Mouse (Mus musculus) kidney, embryonic 15.5 days (tissue): ENCODE measurements around the gene 2310011J03Rik. TPM values are rescaled to one million over a fixed set of nuclear protein-coding genes. Genes with fewer than 3 reads are reported as not detected.

ENCODE experiments used
- ATAC-seq: fragments of 200-750 bp; cut with Nextera tagmentation; replicated peaks from 2 replicates; pipeline ENCODE4 v1.8.0; 2017; ENCODE audit warnings: moderate TSS enrichment; ENCODE audit not compliant: low FRiP score
- H3K27ac ChIP-seq: fragments of 300-500 bp; sonication (generic); 2 replicates; pipeline ENCODE4 v1.5.1; 2015; ENCODE audit warnings: mild to moderate bottlenecking, inconsistent platforms
- H3K27me3 ChIP-seq: fragments of 300-500 bp; sonication (generic); 2 replicates; pipeline ENCODE4 v1.6.1; 2015; ENCODE audit warnings: inconsistent platforms
- H3K36me3 ChIP-seq: fragments of 300-500 bp; sonication (generic); 2 replicates; pipeline ENCODE4 v1.6.1; 2015; ENCODE audit warnings: inconsistent platforms
- H3K4me1 ChIP-seq: fragments of 300-500 bp; sonication (generic); 2 replicates; pipeline ENCODE4 v1.6.1; 2015; ENCODE audit warnings: inconsistent platforms
- H3K4me2 ChIP-seq: fragments of 300-500 bp; sonication (generic); 2 replicates; pipeline ENCODE4 v1.6.1; 2015; ENCODE audit warnings: moderate library complexity, mild to moderate bottlenecking, inconsistent platforms
- H3K4me3 ChIP-seq: fragments of 300-500 bp; sonication (generic); replicated peaks from 2 replicates; pipeline ENCODE4 v1.5.1; 2015; ENCODE audit warnings: mild to moderate bottlenecking, inconsistent platforms
- H3K9ac ChIP-seq: fragments of 300-500 bp; sonication (generic); 2 replicates; pipeline ENCODE4 v1.6.1; 2015; ENCODE audit warnings: mild to moderate bottlenecking, inconsistent platforms
- H3K9me3 ChIP-seq: fragments of 300-500 bp; sonication (generic); replicated peaks from 2 replicates; pipeline ENCODE4 v1.6.1; 2016; ENCODE audit warnings: inconsistent platforms
- WGBS: fragments of 180-500 bp; shearing (Covaris S2); methylation state at CpG from one replicate; pipeline ENCODE4 v1.1.7; 2015; ENCODE audit warnings: mixed read lengths; 5-methylcytosine and 5-hydroxymethylcytosine counted together
- polyA plus RNA-seq: library from polyadenylated mRNA; unstranded; fragments of >200 nt; fragmentation: Nextera tagmentation; extraction: Ambion mirVana; gene quantifications from 2 replicates; pipeline ENCODE4 v1.2.1, GENCODE M21; 2015

2310011J03Rik gene
- 49.5 and 52.7 TPM in 2 replicates for polyA plus RNA-seq

DNA sequence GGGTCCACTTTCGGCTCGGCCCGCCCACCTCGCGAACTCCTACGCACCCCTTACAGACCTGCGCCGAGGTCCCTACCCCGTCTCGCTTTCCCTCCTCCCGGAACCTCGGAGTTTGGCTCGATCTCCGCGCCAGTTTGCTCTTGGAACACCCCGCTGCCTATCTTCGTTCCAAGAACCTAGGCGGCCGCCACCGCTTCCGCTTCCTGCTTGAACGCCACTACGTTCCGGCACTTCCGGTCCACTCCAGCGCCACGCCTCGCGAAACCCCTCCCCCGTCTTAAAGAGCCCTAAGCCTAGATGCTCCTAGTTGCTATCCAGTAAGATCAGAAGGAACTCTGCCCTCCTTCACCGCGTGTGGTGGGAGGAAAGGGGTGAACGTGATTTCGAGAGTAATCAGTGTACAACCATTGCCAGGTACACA lies at the start of gene 2310011J03Rik:
Gene 2310011J03Rik, minus strand, starts transcription at position 198 of the 421 bp plus-strand sequence.
- Histone ChIP-seq H3K4me2 (peak within 1 kb of the TSS; percentile 92), H3K36me3 (peaks cover 17% of the 10 kb centered on the region; the same call in 1 of the 2 replicates), H3K4me1 (peaks cover 51% of the 10 kb centered on the region), H3K27me3 (peaks cover 26% of the 10 kb centered on the region), H3K4me3 (peak within 1 kb of the TSS; percentile 91), H3K9me3 (no peaks in the 10 kb centered on the region), H3K27ac (peak within 1 kb of the TSS; percentile 84), H3K9ac (peak within 1 kb of the TSS; percentile 83)
- ATAC-seq: peak; percentile 30
- WGBS: under 1% methylated on average over 34 of the region's 34 CpGs

DNA sequence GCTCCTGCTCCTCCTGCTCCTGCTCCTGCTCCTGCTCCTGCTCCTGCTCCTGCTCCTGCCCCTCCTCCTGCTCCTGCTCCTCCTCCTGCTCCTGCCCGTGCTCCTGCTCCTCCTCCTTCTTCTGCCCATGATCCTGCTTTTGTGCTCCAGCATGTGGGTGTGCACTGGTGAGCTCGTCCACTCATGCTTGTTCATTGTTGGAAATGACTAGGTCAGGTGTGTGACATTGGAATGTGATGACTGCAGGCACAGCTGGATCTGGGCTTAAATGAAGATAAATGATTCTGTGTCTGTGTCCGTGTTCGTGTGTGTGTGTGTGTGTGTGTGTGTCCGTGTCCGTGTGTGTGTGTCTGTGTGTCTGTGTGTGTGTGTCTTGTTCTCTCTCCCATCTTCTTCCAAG lies 48.1 kb upstream of the 2310011J03Rik start:
- no peak overlapping the region for H3K4me2 ChIP-seq
- H3K27me3 ChIP-seq: peaks cover 14% of the 10 kb centered on the region
- no peaks in the 10 kb centered on the region for H3K36me3 ChIP-seq
- H3K4me3 ChIP-seq: no peak overlapping the region
- no peak overlapping the region for H3K27ac ChIP-seq
- H3K4me1 ChIP-seq: peaks cover 24% of the 10 kb centered on the region
- WGBS: 92% methylated on average over 6 of the region's 6 CpGs
- H3K9ac ChIP-seq: no peak overlapping the region
- H3K9me3 ChIP-seq: 0 out of 2 replicates have a peak, but pooled peaks cover 3% of the 10 kb centered on the region
- ATAC-seq: no peak

DNA sequence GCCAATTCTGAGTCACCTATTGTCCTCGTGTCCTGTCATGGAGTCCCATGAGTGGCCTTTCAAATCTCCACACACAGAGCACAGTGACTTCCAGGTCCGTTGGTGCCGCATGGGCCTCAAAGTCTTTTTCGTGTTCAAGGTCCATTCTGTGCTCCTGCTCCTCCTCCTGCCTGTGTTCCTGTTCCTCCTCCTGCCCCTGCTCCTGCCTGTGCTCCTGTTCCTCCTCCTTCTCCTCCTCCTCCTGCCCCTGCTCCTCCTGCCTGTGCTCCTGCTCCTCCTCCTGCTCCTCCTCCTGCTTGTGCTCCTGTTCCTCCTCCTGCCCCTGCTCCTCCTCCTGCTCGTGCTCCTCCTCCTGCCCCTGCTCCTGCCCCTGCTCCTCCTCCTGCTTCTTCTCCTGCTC lies 47.6 kb upstream of the 2310011J03Rik start:
- Histone ChIP-seq H3K27me3 (peaks cover 15% of the 10 kb centered on the region), H3K9me3 (0 out of 2 replicates have a peak, but pooled peaks cover 3% of the 10 kb centered on the region), H3K9ac (no peak overlapping the region), H3K4me1 (peaks cover 24% of the 10 kb centered on the region), H3K4me3 (no peak overlapping the region), H3K27ac (no peak overlapping the region), H3K4me2 (no peak overlapping the region), H3K36me3 (no peaks in the 10 kb centered on the region)
- WGBS: 49% methylated on average over 5 of the region's 5 CpGs
- no peak for ATAC-seq

DNA sequence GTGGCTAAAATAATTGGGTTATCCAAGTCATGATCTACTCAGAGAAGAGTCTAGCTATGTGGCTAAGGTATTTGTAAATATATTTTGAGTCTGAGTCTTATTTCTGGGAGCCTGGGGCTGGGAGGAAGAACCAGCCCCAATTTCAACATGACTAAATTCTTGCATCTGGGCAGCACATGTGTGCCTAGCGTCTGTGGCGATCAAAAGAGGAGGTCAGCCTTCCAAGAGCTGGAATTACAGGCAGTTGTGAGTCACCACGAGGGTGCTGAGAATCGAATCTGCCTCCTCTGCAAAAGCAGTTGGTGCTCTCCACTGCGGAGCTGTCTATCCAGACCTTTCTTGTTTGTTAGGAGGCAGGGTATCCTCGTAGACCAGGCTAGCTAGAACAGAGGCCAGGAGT lies 45.4 kb upstream of the 2310011J03Rik start:
- H3K27ac ChIP-seq: no peak overlapping the region
- no peak overlapping the region for H3K9ac ChIP-seq
- H3K27me3 ChIP-seq: peaks cover 23% of the 10 kb centered on the region
- no peaks in the 10 kb centered on the region for H3K36me3 ChIP-seq
- H3K9me3 ChIP-seq: 0 out of 2 replicates have a peak, but pooled peaks cover 3% of the 10 kb centered on the region
- 70% methylated on average over 6 of the region's 6 CpGs for WGBS
- H3K4me1 ChIP-seq: peaks cover 8% of the 10 kb centered on the region; the same call in 1 of the 2 replicates
- H3K4me3 ChIP-seq: no peak overlapping the region
- no peak for ATAC-seq
- H3K4me2 ChIP-seq: no peak overlapping the region

DNA sequence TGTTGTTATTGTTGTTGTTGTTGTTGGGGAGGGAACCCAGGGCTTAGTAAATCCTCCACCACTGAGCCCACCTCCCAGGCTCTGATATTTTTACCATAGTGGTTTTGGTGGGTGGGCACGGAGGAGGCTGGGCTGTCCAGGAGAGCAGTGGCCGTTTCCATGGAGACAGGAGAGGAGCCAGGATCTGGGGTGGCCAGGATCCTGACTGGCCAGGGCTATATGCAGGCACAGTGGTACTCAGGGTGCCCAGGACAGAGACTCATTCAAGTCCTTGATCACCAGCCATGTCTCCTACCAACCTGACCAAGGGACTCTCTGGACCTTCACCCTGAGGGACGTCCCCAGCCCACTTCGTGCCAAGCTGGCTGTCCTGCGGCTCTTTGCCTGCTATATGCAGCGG lies 43.4 kb upstream of the 2310011J03Rik start:
- ATAC-seq: peak; percentile 38; the same call in 1 of the 2 replicates

DNA sequence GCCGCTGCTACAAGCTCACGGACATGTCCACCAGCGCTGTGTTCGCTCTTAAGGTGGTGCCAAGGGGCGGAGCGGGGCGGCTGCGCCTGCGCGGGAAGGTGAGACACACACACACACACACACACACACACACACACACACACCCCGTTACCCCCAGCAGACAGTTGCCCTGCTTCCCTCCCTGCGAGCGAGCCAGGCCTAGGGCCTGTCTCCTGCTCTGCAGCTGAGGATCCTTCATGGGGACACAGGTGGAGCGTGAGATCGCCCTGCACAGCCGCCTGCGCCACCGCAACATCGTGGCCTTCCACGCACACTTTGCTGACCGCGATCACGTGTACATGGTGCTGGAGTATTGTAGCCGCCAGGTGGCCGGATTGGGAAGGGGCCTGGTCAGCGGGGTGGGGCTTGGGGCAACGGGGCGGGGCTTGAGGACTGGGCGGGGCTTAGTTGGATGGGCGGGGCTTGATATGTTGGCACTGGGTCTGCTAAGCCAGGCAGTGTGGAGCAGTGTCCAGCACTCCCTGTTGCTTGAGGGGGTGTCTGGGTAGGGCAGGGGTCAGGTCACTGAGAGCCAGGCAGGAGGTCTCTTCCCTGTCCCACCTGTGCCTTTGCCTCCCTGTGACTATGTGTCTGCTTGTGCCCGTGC lies 37.8 kb upstream of the 2310011J03Rik start:
- Histone ChIP-seq H3K9ac (no peak overlapping the region), H3K4me1 (peaks cover 35% of the 10 kb centered on the region), H3K27ac (no peak overlapping the region), H3K36me3 (no peaks in the 10 kb centered on the region), H3K9me3 (no peaks in the 10 kb centered on the region), H3K4me3 (peak overlapping the region; percentile 37), H3K27me3 (peaks cover 86% of the 10 kb centered on the region), H3K4me2 (peak overlapping the region; percentile 61)
- peak; percentile 58 for ATAC-seq
- 6% methylated on average over 31 of the region's 31 CpGs for WGBS

More for the DNA sequence above, 43.4 kb upstream of the 2310011J03Rik start:
- no peak overlapping the region for H3K4me3 ChIP-seq
- no peak overlapping the region for H3K4me2 ChIP-seq
- H3K4me1 ChIP-seq: peaks cover 8% of the 10 kb centered on the region; the same call in 1 of the 2 replicates
- no peak overlapping the region for H3K9ac ChIP-seq
- H3K9me3 ChIP-seq: 0 out of 2 replicates have a peak, but pooled peaks cover 2% of the 10 kb centered on the region
- H3K27me3 ChIP-seq: peaks cover 43% of the 10 kb centered on the region
- WGBS: 36% methylated on average over 6 of the region's 6 CpGs
- no peak overlapping the region for H3K27ac ChIP-seq
- H3K36me3 ChIP-seq: no peaks in the 10 kb centered on the region

DNA sequence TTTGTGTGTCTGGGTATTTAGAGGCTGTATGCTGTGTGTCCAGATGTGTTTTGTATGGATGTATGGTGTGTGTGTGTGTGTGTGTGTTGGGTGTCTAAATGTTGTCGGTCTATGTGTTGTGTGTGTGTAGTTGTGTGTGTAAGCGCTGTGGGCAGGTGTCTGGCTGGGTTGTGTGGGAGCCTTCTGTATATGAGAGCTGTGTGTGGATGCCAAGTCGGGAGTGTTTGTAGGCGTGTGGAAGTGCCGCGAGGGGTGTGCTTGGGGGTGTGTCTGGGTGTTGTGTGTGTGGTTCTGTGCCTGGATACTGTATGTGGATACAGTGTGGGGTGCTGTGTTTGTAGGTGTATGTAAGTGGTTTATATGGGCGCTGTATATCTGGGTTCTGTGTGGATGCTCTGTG lies 37.0 kb upstream of the 2310011J03Rik start:
- Histone ChIP-seq H3K4me2 (peak overlapping the region; percentile 65), H3K9me3 (no peaks in the 10 kb centered on the region), H3K4me1 (peaks cover 41% of the 10 kb centered on the region), H3K4me3 (peak overlapping the region; percentile 37), H3K27ac (no peak overlapping the region), H3K36me3 (no peaks in the 10 kb centered on the region), H3K9ac (no peak overlapping the region), H3K27me3 (peaks cover 88% of the 10 kb centered on the region)
- no peak for ATAC-seq
- WGBS: 26% methylated on average over 7 of the region's 7 CpGs

DNA sequence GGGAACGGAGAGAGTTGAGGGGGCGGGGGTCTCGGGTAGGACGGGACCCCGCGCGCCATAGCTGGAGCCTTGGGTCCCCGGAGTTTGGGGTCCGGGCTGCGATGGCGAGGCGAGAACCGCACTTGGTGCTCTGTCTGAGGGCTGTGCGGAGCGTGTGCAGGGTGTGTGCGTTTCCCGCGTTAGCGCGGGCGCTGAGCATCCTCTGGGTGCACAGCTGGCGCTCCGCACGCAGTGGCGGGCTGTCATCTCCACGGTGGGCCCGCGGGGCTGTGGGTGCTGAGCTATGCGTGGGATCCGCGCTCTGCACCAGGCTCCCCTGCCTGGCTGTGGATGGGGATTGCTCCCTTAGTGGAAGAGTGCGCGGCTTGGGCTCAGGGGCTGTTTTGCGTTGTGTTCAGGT lies 36.4 kb upstream of the 2310011J03Rik start:
- Histone ChIP-seq H3K27ac (no peak overlapping the region), H3K27me3 (peaks cover 94% of the 10 kb centered on the region), H3K4me2 (peak overlapping the region; percentile 65), H3K4me3 (peak overlapping the region; percentile 37), H3K4me1 (peaks cover 41% of the 10 kb centered on the region), H3K36me3 (no peaks in the 10 kb centered on the region), H3K9me3 (no peaks in the 10 kb centered on the region), H3K9ac (peak overlapping the region; percentile 15)
- WGBS: 1% methylated on average over 34 of the region's 34 CpGs
- no peak for ATAC-seq

DNA sequence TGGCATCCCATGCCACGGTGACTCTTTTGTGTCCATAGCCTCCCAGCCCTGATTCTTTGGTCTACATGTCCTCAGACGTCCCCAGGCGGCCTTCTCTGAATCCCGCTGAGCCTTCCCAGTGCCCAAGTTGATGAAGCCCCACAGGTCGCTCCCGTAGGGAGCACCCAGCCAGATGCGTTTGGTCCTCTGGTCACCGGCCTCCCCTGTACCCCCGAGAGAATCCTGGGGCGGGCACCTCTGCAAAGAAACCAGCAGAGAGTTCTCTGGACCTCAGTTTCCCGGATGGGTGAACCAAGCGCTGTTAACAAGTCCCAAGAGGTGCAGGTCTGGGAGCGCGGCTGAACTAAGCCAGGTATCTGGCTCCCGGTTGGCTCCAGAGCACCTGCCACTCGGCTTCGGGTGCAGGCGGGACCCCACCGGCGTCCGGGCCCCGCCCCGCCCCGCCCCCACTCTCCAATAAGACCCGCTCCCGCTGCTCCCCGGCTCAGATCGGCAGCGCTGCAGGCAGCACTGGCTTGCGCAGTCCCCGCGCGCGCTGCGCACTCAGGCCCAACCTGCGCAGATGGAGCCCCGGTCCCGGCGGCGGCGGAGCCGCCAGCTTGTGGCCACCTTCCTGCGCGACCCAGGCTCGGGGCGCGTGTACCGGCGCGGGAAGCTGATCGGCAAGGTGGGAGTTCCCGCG lies 35.8 kb upstream of the 2310011J03Rik start, which contains the start of gene Plk5:
Gene Plk5, plus strand, starts transcription at position 459 of the 682 bp plus-strand sequence.
- no peaks in the 10 kb centered on the region for H3K9me3 ChIP-seq
- H3K4me1 ChIP-seq: peaks cover 41% of the 10 kb centered on the region
- peaks cover 100% of the 10 kb centered on the region for H3K27me3 ChIP-seq
- H3K27ac ChIP-seq: no peak within 1 kb of the TSS
- H3K4me2 ChIP-seq: peak within 1 kb of the TSS; percentile 65
- WGBS: 2% methylated on average over 53 of the region's 53 CpGs
- H3K36me3 ChIP-seq: no peaks in the 10 kb centered on the region
- H3K9ac ChIP-seq: peak within 1 kb of the TSS; percentile 15
- no peak for ATAC-seq
- H3K4me3 ChIP-seq: peak within 1 kb of the TSS; percentile 37

DNA sequence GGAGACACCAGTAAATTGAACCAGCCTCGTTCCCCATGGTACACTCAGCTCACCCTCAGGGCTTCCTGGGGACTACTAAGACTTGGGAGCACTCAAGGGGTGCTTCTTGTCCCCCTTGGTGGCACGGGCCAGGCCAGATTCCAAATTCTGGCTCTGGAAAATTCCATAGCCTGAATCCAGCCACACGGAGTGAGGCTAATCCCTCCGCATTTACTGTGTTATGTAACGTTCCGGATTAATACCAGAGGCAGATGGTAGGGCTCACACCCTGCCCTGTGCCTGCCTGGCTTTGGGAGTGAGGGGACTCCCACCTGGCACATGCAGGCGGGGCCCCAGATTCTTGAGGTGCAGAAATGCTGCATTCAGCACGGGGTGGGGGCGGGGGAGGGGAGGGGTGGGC lies 35.1 kb upstream of the 2310011J03Rik start:
- 13% methylated on average over 9 of the region's 9 CpGs for WGBS
- Histone ChIP-seq H3K27me3 (peaks cover 100% of the 10 kb centered on the region), H3K9me3 (no peaks in the 10 kb centered on the region), H3K9ac (no peak overlapping the region), H3K4me2 (no peak overlapping the region), H3K4me3 (no peak overlapping the region), H3K27ac (no peak overlapping the region), H3K36me3 (no peaks in the 10 kb centered on the region), H3K4me1 (peaks cover 41% of the 10 kb centered on the region)
- ATAC-seq: no peak

DNA sequence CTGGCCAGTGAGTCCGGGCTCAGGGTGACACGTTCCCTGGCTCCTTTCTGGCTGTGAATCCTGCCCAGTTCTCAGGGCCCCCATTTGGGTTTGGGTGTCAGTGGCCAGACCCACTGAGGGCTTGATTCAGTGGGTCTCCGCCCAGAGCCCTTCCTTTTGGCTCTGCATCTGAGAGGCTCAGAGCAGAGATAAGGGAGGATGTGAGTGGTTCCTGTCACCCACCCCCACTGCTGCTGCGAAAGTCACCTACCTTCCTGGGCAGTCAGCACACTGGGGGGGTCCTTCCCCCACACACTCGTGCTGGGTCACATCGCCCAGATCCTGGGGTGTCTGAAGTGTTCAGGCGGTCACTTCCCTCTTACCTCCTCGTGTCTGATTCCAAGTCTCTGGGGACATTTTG lies 32.4 kb upstream of the 2310011J03Rik start:
- H3K9ac ChIP-seq: no peak overlapping the region
- no peaks in the 10 kb centered on the region for H3K36me3 ChIP-seq
- H3K4me1 ChIP-seq: peaks cover 51% of the 10 kb centered on the region
- H3K9me3 ChIP-seq: no peaks in the 10 kb centered on the region
- WGBS: 47% methylated on average over 8 of the region's 8 CpGs
- ATAC-seq: no peak
- no peak overlapping the region for H3K27ac ChIP-seq
- peaks cover 100% of the 10 kb centered on the region for H3K27me3 ChIP-seq
- H3K4me3 ChIP-seq: no peak overlapping the region
- H3K4me2 ChIP-seq: no peak overlapping the region

DNA sequence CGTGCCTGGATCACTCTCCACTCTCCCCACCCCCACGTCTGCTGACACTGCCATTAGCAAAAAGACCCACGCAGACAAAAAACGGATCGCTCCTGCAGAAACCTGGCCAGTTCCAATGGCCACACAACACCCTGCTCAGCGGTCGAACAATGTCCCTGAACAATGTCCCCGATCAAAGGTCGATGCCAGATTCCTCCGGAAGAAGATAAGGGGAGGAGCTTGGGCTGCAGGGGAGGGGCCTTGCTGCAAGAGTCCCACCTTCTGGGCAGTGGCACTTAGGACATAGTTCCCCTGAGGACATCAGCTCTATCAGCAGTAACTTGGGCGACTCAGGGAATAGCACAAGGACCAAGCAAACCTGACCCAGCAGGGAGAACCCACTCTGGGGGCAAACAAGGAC lies 31.6 kb upstream of the 2310011J03Rik start:
- H3K27ac ChIP-seq: no peak overlapping the region
- H3K4me1 ChIP-seq: peaks cover 48% of the 10 kb centered on the region
- no peak overlapping the region for H3K4me2 ChIP-seq
- WGBS: 28% methylated on average over 11 of the region's 11 CpGs
- H3K4me3 ChIP-seq: no peak overlapping the region
- no peaks in the 10 kb centered on the region for H3K9me3 ChIP-seq
- H3K27me3 ChIP-seq: peaks cover 100% of the 10 kb centered on the region
- no peaks in the 10 kb centered on the region for H3K36me3 ChIP-seq
- no peak for ATAC-seq
- no peak overlapping the region for H3K9ac ChIP-seq
